Mouse (Mus musculus): ENCODE data around the gene Pla2g4f. TPM values are rescaled to one million over a fixed set of nuclear protein-coding genes. Genes with fewer than 3 reads are reported as not detected.

Gene Pla2g4f
- polyA plus RNA-seq, 1 experiment from 2014 or later = 21.9 TPM

DNA sequence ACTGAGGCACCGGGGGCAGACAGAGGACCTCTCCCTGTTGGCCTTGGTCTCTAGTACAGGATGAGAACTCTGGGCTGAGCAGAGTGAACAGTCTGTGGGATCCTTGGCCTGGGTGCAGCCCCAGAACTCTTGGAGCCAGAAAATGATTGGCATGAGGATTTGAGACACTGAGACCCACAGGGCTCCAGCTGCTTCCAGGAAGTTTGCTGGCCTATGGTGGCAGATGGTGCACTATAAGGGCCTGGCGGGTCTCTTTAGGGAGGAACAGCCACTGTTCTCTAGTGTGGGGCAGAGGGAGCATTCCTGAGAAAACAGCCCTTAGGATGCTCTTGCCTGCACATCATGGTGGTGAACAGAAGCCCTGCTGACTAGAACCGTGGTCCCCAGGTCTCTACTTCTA is 25.6 kb downstream of the Pla2g4f start:
- no peaks in the 10 kb centered on the region for H3K9me3 ChIP-seq (ENCODE audit: control insufficient read depth, low read length)
- H3K36me3 ChIP-seq (ENCODE audit: control insufficient read depth, insufficient read depth, low read length) = no peaks in the 10 kb centered on the region
- H3K4me2 ChIP-seq (replicated peaks; ENCODE audit: low read depth) = no peak overlapping the region
- TF ChIP-seq EP300 (optimal IDR thresholded peaks at IDR 0.05) (no peak), CTCF (IDR thresholded peaks at IDR 0.05; ENCODE audit: low read depth) (no peak)
- no peaks in the 10 kb centered on the region for H3K27me3 ChIP-seq (ENCODE audit: control insufficient read depth, insufficient read depth, low read length)
- DNase-seq (ENCODE audit: low spot score) (no peak), ATAC-seq (ENCODE audit: low FRiP score, low TSS enrichment) (no peak)
- no peak overlapping the region for H3K4me3 ChIP-seq (ENCODE audit: low read depth, low read length)
- H3K9ac ChIP-seq (ENCODE audit: low read length) = no peak overlapping the region
- WGBS = 84% methylated on average over 3 of the region's 3 CpGs
- no peaks in the 10 kb centered on the region for H3K4me1 ChIP-seq (replicated peaks; ENCODE audit: control insufficient read depth, insufficient read depth)
- H3K27ac ChIP-seq (replicated peaks) = no peak overlapping the region

DNA sequence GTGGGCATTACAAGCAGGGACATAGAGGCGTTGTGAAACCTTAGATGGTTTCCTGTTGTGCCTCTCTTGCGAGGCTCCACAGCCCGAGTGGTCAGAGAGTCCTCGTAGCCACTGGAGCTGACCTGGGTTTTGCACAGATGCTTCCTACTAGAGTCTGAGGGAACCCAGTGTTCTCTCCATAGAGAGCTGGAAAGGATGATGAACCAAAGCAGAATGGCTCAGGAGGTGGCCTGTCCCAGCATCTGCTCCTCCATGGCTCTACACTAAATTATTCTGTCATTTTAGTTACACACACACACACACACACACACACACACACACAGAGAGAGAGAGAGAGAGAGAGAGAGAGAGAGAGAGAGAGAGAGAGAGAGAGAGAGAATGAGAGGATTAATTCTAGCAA is 28.3 kb downstream of the Pla2g4f start:
- no peak for ATAC-seq (ENCODE audit: low FRiP score, low TSS enrichment)
- Histone ChIP-seq H3K4me1 (replicated peaks; ENCODE audit: control insufficient read depth, insufficient read depth) (no peaks in the 10 kb centered on the region), H3K9ac (ENCODE audit: low read length) (no peak overlapping the region), H3K36me3 (ENCODE audit: control insufficient read depth, insufficient read depth, low read length) (no peaks in the 10 kb centered on the region), H3K4me3 (ENCODE audit: low read depth, low read length) (no peak overlapping the region), H3K4me2 (replicated peaks; ENCODE audit: low read depth) (no peak overlapping the region), H3K27ac (replicated peaks) (no peak overlapping the region), H3K27me3 (ENCODE audit: control insufficient read depth, insufficient read depth, low read length) (no peaks in the 10 kb centered on the region), H3K9me3 (ENCODE audit: control insufficient read depth, low read length) (no peaks in the 10 kb centered on the region)
- WGBS = 79% methylated on average over 4 of the region's 4 CpGs
- no peak for TF ChIP-seq CTCF (IDR thresholded peaks at IDR 0.05; ENCODE audit: low read depth)
- TF ChIP-seq EP300 (optimal IDR thresholded peaks at IDR 0.05) = no peak
- DNase-seq (ENCODE audit: low spot score) = no peak

DNA sequence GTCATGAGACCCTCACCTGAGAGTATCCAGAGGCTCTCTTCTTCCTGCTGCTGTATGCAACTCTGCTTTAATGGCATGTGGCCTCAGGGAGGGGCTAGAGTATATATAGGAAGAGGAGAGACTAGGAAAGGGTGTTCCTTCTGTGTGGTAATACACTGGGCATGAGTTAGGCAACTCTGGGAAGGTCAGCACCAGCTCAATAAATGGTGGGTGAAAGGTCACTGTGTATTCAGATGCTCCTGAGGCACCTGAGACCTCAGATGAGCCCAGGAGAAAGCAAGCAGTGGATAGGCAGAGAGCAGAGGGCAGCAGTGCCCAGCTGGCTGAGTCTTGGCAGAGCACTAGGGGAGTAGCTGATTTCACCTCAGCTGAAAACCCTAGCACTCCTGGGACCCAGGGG is 29.3 kb downstream of the Pla2g4f start:
- Histone ChIP-seq H3K9me3 (ENCODE audit: control insufficient read depth, low read length) (no peaks in the 10 kb centered on the region), H3K36me3 (ENCODE audit: control insufficient read depth, insufficient read depth, low read length) (no peaks in the 10 kb centered on the region), H3K4me1 (replicated peaks; ENCODE audit: control insufficient read depth, insufficient read depth) (no peaks in the 10 kb centered on the region), H3K4me2 (replicated peaks; ENCODE audit: low read depth) (no peak overlapping the region), H3K27ac (replicated peaks) (no peak overlapping the region), H3K4me3 (ENCODE audit: low read depth, low read length) (no peak overlapping the region), H3K27me3 (ENCODE audit: control insufficient read depth, insufficient read depth, low read length) (no peaks in the 10 kb centered on the region), H3K9ac (ENCODE audit: low read length) (no peak overlapping the region)
- TF ChIP-seq CTCF (IDR thresholded peaks at IDR 0.05; ENCODE audit: low read depth) (peak; percentile 8; the same call in 1 of the 2 replicates), EP300 (optimal IDR thresholded peaks at IDR 0.05) (no peak)
- ATAC-seq (ENCODE audit: low FRiP score, low TSS enrichment) (peak; percentile 52; the same call in 1 of the 2 replicates), DNase-seq (ENCODE audit: low spot score) (no peak)

DNA sequence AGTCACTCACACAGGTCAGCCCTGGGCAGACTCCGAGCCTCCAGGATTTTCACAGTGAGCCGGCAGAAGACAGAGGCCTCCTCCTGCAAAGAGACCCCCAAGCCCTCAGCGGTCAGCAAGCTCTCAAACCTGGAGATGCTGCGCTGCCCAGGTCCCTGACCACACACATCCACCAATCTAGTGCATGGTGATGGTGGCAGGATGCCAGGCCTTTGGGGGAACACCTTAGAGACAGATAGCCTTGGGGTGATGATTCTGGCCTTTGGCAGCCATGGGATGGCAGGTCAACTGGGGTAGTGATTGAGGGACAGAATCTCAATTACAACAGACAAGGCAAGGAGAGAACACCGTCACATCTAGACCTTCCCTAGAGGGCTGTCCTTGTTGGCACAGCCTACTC is 29.9 kb downstream of the Pla2g4f start:
- TF ChIP-seq EP300 (optimal IDR thresholded peaks at IDR 0.05) = no peak
- H3K4me1 ChIP-seq (replicated peaks; ENCODE audit: control insufficient read depth, insufficient read depth) = no peaks in the 10 kb centered on the region
- H3K27ac ChIP-seq (replicated peaks) = no peak overlapping the region; the same call in 1 of the 2 replicates
- ATAC-seq (ENCODE audit: low FRiP score, low TSS enrichment) (no peak), DNase-seq (ENCODE audit: low spot score) (no peak)
- H3K4me3 ChIP-seq (ENCODE audit: low read depth, low read length) = no peak overlapping the region
- no peak overlapping the region for H3K9ac ChIP-seq (ENCODE audit: low read length)
- no peaks in the 10 kb centered on the region for H3K9me3 ChIP-seq (ENCODE audit: control insufficient read depth, low read length)
- 81% methylated on average over 5 of the region's 5 CpGs for WGBS
- H3K36me3 ChIP-seq (ENCODE audit: control insufficient read depth, insufficient read depth, low read length) = no peaks in the 10 kb centered on the region
- H3K27me3 ChIP-seq (ENCODE audit: control insufficient read depth, insufficient read depth, low read length) = no peaks in the 10 kb centered on the region
- H3K4me2 ChIP-seq (replicated peaks; ENCODE audit: low read depth) = no peak overlapping the region

DNA sequence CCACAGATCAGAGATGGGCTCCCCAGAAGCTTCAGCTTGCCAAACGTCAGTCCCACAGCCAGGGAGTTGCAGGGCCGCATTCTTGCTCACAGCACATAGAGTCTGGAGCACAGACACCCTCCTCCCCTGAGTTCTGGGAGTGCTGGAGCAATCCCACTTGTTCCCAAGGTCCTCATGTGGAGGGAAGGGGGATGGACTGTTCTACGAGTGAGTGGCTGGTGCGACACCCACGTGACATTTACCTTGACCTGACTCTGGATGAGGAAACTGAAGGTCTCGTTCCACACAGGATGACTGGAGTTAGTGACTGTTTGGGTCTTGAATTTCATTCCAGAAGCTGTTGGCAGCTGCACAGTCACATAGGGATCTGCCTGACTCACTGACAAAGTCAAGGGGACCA is 30.4 kb downstream of the Pla2g4f start:
- H3K36me3 ChIP-seq (ENCODE audit: control insufficient read depth, insufficient read depth, low read length) = no peaks in the 10 kb centered on the region
- H3K9ac ChIP-seq (ENCODE audit: low read length) = no peak overlapping the region
- H3K4me1 ChIP-seq (replicated peaks; ENCODE audit: control insufficient read depth, insufficient read depth) = no peaks in the 10 kb centered on the region
- H3K9me3 ChIP-seq (ENCODE audit: control insufficient read depth, low read length) = no peaks in the 10 kb centered on the region
- H3K27ac ChIP-seq (replicated peaks) = no peak overlapping the region; the same call in 1 of the 2 replicates
- TF ChIP-seq EP300 (optimal IDR thresholded peaks at IDR 0.05) = no peak
- TF ChIP-seq CTCF (IDR thresholded peaks at IDR 0.05; ENCODE audit: low read depth) = no peak
- H3K27me3 ChIP-seq (ENCODE audit: control insufficient read depth, insufficient read depth, low read length) = no peaks in the 10 kb centered on the region
- no peak overlapping the region for H3K4me2 ChIP-seq (replicated peaks; ENCODE audit: low read depth)
- 39% methylated on average over 6 of the region's 6 CpGs for whole genome bisulfite sequencing
- ATAC-seq (ENCODE audit: low FRiP score, low TSS enrichment) (no peak), DNase-seq (ENCODE audit: low spot score) (no peak)
- no peak overlapping the region for H3K4me3 ChIP-seq (ENCODE audit: low read depth, low read length)

DNA sequence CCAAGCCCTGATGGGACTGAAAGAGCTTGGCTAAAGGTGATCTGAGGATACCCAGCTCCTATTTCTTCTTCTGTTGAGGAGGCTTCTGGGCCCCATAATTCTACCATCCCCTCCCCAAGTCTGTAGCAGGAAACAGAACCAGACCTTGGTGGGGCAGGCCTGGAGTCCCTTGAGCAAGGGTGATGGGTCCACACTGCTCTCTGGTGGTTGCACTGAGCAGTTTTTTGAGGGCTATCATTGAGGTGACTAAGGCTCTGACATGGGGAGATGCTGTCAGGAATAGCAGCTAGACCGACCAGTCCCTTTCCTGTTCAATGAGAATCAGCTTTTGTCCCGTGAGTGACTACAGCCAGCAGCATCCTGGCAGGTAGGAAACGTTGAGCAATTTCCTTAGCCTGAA is 32.7 kb downstream of the Pla2g4f start:
- H3K27ac ChIP-seq (replicated peaks) = no peak overlapping the region
- WGBS = 56% methylated on average over 3 of the region's 3 CpGs
- H3K36me3 ChIP-seq (ENCODE audit: control insufficient read depth, insufficient read depth, low read length) = no peaks in the 10 kb centered on the region
- H3K27me3 ChIP-seq (ENCODE audit: control insufficient read depth, insufficient read depth, low read length) = no peaks in the 10 kb centered on the region
- TF ChIP-seq CTCF (IDR thresholded peaks at IDR 0.05; ENCODE audit: low read depth) = peak; percentile 66
- no peak for TF ChIP-seq EP300 (optimal IDR thresholded peaks at IDR 0.05)
- H3K4me2 ChIP-seq (replicated peaks; ENCODE audit: low read depth) = no peak overlapping the region
- H3K4me1 ChIP-seq (replicated peaks; ENCODE audit: control insufficient read depth, insufficient read depth) = no peaks in the 10 kb centered on the region
- no peaks in the 10 kb centered on the region for H3K9me3 ChIP-seq (ENCODE audit: control insufficient read depth, low read length)
- no peak overlapping the region for H3K9ac ChIP-seq (ENCODE audit: low read length)
- DNase-seq (ENCODE audit: low spot score) (no peak), ATAC-seq (ENCODE audit: low FRiP score, low TSS enrichment) (no peak)
- no peak overlapping the region for H3K4me3 ChIP-seq (ENCODE audit: low read depth, low read length)

Data from stomach, postnatal 0 days (tissue).